Mouse (Mus musculus) lung, postnatal 25 days (tissue): Measurements from ENCODE around the gene Col23a1.
A peak's percentile ranks its signal among the peaks of the same experiment; 100 is the strongest.

Experiments used
- DNase-seq: peaks from one replicate; pipeline ENCODE4 v3.0.0; 2022; ENCODE audit warnings: low spot score

The Col23a1 gene

GRCm38 (mm10) chr11:51289564-51290041, at the start of gene Col23a1:
Gene Col23a1 (plus strand): TSS chr11:51289920.
- peak; percentile 76 for DNase-seq

- DNase-seq, result no peak
Measured at GRCm38 (mm10) chr11:51242897-51243296, 46.8 kb upstream of the Col23a1 start.

- DNase-seq, result no peak
Measured at GRCm38 (mm10) chr11:51257006-51257405, 32.7 kb upstream of the Col23a1 start.

- no peak for DNase-seq
Measured at GRCm38 (mm10) chr11:51261680-51262219, 28.0 kb upstream of the Col23a1 start, which contains the start of gene Clk4. Gene Clk4 (plus strand): TSS chr11:51261730.

- peak; percentile 99 for DNase-seq
Measured at GRCm38 (mm10) chr11:51262342-51263285, 27.1 kb upstream of the Col23a1 start, which contains the start of gene BC049762. Gene BC049762 (minus strand): TSS chr11:51263046.

GRCm38 (mm10) chr11:51263286-51263831, 26.4 kb upstream of the Col23a1 start:
- DNase-seq, result peak; percentile 48

GRCm38 (mm10) chr11:51264352-51264751, 25.4 kb upstream of the Col23a1 start:
- DNase-seq, result peak; percentile 81

GRCm38 (mm10) chr11:51265326-51265725, 24.4 kb upstream of the Col23a1 start:
- peak; percentile 33 for DNase-seq

GRCm38 (mm10) chr11:51274418-51274817, 15.3 kb upstream of the Col23a1 start:
- DNase-seq, result no peak

- peak; percentile 23 for DNase-seq
Measured at GRCm38 (mm10) chr11:51290066-51290955, 591 bp downstream of the Col23a1 start.

- DNase-seq, result no peak
Measured at GRCm38 (mm10) chr11:51293956-51294530, 4.3 kb downstream of the Col23a1 start.

- DNase-seq, result no peak
Measured at GRCm38 (mm10) chr11:51295742-51296141, 6.0 kb downstream of the Col23a1 start.

GRCm38 (mm10) chr11:51298691-51299090, 9.0 kb downstream of the Col23a1 start:
- DNase-seq, result no peak

GRCm38 (mm10) chr11:51302396-51302795, 12.7 kb downstream of the Col23a1 start:
- no peak for DNase-seq

GRCm38 (mm10) chr11:51303981-51304553, 14.3 kb downstream of the Col23a1 start:
- DNase-seq, result no peak

- DNase-seq, result peak; percentile 37
Measured at GRCm38 (mm10) chr11:51308306-51308705, 18.6 kb downstream of the Col23a1 start.

GRCm38 (mm10) chr11:51311846-51312245, 22.1 kb downstream of the Col23a1 start:
- no peak for DNase-seq

GRCm38 (mm10) chr11:51315991-51316810, 26.5 kb downstream of the Col23a1 start:
- DNase-seq, result no peak

GRCm38 (mm10) chr11:51320609-51321008, 30.9 kb downstream of the Col23a1 start:
- DNase-seq, result no peak

- peak; percentile 23 for DNase-seq
Measured at GRCm38 (mm10) chr11:51326908-51327307, 37.2 kb downstream of the Col23a1 start.
